Mouse (Mus musculus): Measurements from ENCODE around the gene Nhlh2.

Nhlh2 gene

DNA sequence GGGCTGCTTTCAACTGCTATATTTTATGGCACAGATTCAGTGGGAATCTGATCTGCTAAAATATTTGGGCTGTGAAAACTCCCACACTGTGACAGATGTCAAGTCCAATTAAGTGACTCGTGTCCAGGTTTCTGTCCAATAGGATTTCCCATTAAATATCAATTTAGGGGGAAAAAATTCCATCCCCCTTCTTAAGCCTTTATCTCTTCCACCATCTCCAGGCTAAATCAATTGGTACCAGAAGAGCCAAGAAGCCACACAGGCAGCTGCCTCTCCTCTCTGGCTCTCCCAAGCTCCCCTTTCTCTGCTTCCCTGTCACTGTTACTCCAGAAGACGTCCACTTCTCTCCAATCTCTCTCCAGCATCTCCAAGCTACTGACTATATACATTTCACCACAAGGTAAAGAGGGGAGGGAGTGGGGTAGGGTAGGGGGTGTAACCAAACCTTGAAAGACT is at the start of gene Nhlh2:
Gene Nhlh2, plus strand, starts transcription at position 151 of the 456 bp plus-strand sequence.
- DNase-seq (ENCODE audit: low spot score): no peak

DNA sequence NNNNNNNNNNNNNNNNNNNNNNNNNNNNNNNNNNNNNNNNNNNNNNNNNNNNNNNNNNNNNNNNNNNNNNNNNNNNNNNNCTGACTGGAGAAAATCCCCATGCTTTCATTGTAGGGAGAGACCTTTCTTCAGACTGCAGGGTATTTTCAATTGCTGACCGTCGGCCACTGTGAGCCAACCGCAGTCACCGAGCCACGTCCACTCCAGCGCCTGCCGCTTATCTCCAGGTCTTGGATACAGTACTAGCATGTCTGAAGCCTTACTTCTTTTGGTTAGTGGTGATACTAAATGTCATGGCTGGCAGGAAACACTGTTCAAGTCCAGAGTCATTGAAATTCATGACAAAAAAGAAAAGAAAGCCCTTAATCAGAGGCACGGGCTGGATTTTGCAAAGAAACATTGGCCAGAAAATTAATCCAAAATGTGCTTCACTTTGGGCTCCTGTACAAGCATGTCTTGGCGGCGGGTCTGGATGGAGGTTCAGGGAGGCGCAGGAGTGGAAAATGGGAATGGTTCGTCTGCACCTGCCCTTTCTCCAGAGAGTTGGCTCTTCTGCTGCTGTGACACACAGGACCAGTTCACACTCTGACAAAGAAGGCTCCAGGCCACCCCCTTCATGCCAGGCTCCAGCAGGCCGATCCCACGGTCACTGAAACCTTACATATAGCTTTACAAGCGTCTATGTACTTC is 48.6 kb upstream of the Nhlh2 start:
- no peak for DNase-seq (ENCODE audit: low spot score)

DNA sequence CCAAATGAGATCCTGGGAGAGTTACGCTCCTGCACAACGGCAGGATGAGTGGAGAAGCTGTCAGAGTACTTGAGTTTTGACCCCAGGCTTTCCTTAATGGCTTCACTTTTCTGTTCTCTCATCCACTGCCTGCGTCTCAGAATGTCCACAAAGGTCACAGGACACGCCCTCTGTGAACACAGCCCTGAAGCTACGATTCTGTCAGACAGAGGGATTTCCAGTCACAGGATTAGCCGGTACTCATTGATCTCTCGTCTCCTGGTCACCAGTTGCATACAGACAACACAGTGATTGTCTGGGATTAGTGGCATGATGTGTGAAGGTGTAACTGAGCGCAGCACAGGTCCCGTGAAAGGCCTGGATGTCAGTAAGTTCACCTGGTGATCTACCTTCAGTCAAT is 46.4 kb upstream of the Nhlh2 start:
- no peak for DNase-seq (ENCODE audit: low spot score)

DNA sequence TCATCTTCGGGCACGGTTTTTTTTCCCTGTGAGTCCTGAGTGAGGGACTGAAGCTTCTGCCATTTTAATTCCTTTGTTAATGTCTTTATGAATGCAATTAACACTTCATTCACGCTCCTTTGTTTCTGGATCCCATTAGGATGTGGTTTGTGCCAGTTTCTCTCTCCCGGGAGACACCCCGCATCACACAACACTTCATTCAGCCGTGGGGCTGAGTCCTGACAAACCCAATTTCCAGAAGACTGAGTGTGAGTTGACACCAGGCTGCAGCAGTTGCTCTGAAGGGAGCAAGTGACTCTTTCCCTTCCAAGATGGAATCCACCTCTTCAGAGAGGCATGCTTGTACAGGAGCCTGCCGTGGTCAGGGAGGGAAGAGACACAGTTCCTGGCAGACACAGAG is 45.5 kb upstream of the Nhlh2 start:
- no peak for DNase-seq (ENCODE audit: low spot score)

DNA sequence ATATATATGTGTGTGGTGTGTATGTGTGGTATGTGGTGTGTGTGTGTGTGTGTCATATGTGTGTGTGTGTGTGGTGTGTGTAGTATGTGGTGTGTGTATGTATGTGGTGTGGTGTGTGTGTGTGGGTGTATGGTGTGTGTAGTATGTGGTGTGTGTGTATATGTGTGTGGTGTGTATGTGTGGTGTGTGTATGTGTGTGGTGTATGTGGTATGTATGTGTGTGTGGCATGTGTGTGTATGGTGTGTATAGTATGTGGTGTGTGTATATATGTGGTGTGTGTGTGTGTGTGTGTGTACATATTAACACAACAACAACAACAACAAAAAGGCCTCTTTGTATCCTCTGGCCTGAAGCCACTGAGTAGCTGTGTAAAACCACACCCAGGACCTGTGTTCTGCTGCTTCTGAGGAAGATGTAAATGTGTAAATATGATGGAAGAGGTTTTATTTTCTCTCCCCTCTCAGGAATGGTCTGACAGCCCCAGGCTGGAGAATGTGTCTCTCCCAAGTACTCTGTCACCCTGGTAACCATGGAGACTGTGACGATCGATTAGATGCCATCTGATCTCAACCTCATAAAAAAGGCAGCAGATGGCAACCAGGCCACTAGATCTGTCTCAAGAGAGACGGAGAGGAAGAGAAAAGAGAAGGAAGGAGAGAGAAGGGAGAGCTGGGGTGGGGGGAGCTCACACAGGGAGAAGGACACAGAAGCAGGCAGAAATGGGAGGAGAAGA is 42.9 kb upstream of the Nhlh2 start:
- no peak for DNase-seq (ENCODE audit: low spot score)

DNA sequence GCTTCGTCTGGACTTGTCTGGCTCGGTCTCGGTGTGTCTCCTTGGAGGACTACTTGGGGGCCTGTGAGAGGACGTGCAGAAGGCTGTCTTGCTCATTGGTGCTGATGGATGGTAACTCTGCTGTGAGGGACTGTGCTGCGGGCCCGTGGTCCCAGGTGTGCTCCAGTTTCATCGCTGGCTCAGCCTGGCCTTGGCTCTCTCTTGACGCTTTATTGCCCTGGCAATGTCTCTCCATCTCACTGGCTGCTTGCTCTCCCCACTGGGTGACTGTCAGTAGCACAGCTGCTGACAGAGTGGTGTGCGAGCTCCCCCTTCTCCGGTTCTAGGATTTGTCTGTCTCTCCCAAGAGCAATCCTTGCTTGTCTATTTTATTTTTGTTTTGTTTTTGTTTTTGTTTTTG is 34.5 kb upstream of the Nhlh2 start:
- no peak for DNase-seq (ENCODE audit: low spot score)

DNA sequence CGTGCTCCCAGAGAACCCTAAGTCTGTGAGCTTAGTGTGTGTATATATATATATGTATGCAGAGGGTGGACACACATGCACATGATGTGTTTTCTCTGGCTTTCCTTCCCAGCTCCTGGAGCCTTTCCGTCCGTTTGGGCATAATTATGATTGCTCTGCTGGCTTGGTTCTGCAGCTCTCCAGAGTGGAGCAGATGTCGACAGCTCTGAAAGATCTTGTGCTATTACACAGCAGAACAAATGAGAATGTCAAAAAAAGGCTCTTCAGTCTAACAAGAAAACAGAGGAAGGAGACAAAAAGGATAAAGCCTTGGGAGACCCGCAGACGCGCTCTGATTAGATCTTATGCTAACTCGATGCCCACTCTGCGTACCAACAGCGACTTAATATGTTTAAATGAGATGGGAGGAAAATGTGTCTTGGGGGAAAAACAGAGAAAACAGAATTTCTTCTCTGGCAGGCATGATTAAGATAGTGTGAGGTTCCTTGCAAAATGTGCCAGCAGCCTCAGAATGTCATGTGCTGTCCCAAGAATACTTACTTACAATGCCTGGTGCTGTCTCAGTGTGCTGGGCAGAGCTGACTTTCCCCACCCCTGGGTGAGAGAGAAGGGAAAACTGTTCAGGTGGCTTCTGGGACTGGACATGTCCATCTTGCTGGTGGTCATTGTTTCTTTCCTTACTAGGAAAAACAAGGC is 31.4 kb upstream of the Nhlh2 start:
- no peak for DNase-seq (ENCODE audit: low spot score)

DNA sequence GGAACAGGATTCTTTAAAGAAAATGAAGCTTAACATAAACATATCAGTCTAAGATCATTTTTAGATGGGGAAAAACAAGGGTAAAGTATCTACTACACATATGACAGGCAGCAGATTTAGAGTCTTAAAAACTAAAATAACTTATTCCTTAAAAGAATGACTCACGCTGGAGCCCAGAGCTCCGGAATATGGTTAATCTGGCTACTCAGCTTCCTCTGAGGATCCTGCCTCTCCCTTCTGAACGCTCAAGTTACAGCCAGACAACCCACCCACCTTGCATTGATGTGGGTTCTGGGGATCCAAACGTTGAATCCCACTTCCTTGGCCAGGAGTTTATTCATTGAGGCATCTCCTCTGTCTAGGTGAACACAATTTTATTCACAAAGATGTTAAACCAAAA is 26.0 kb upstream of the Nhlh2 start:
- no peak for DNase-seq (ENCODE audit: low spot score)

DNA sequence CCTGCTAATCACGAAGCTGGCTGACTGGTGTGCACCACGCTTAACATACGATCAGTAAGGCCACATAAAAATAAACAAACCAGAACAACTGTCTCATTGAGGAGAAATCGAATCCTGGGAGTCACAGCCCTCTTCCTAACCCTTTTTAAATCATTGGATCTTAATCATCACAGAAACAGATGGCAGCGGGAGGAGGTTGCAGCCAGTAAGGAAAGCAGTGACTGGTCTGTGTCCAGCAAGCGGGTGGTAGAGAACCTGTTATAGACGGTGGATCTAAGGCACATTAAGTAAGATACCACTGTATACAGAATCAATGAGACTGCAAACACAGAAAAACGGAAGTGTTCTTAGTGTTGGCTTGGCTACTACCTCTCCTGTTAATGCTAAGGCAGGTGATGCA is 24.2 kb upstream of the Nhlh2 start:
- DNase-seq (ENCODE audit: low spot score): no peak

DNA sequence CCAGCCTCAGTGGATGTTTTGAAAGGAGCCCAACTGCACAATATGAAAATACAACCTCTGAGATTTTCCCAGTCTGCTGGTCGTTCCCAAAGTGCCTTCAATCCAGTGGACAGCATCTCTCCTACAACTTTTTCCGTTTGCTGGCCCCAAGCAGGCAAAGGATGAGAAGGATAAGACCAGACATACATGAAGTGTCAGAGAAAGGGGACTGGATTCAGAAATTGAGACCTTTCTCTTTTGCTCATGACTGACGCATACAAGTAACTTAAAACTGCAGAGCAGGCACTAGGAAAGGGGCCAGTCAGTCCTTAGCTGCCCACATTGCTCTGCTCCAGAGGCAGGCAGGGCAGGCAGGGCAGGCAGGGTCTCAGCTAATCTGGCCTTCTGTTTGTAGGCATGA is 19.7 kb upstream of the Nhlh2 start:
- DNase-seq (ENCODE audit: low spot score): no peak

DNA sequence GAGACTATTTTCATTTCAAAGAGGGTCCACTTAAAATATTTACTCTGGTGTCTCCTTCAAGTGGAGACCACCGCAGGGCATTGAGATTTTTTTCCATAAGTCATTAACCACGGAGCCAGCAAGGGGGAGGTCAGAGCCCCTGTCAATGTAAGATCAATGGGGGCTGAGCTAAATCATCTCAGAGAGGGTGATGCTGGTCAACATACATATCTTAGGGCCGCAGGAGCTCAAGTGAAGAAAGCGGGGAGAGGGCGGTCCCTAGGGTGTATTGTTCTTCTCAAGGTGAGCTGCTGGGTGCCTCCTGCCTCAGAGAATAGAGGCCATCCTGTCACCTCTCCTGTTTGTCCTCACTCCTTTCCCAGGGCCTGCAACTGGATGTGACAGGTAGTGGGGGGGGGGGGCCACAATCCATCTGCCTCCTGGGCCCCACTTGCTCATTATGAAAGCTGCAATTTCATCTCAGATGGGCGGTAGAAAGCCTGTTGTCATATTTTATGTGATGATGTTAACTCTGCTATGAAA is 18.8 kb upstream of the Nhlh2 start:
- no peak for DNase-seq (ENCODE audit: low spot score)

DNA sequence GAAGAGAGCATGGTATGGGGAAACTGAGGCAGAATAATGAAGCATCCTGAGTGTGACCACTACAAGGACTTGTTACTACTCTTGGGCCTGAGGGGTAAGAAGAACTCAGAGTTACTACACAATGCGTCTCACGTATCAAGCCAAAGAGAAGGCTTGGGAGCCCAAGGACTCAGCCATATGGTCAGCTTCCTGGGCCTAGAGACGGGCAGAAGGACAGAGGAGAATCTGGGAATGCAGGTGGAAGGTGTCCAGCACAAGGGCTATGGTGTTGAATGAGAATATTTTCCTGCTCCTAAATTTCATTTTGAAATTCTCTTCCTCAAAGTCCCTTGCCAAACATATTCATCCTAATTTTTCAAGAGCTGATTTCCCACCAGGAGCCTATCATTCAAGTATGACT is 12.0 kb upstream of the Nhlh2 start:
- DNase-seq (ENCODE audit: low spot score): no peak

DNA sequence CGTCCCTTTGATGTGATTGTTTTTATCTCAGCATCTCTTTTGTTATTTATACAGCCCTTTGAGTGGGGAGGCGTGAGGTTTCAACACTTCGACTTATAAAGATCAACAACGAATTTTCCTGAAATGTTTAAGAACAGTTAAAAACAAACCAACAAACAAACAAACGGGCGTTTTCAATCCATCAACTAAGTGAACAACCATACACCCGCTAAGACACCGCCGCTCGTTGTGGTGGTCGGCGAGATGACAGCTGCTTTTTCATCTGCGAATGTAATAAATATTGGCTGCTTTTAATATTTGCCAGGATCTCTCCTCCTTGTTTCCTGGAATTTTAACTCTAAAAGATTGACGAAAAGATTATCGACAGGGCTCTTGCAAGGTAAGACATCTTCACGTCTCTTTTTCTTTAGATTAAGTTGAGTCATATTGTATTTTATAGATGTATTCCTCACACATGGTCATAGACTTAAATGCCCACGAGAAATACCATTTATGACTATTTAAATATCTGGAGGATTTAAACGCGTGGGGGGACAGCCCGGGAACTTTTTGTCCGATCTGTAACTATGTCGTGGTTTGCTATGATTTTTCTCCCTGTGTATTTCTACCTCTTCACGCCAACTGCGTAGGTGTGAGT is 923 bp downstream of the Nhlh2 start:
- no peak for DNase-seq (ENCODE audit: low spot score)

DNA sequence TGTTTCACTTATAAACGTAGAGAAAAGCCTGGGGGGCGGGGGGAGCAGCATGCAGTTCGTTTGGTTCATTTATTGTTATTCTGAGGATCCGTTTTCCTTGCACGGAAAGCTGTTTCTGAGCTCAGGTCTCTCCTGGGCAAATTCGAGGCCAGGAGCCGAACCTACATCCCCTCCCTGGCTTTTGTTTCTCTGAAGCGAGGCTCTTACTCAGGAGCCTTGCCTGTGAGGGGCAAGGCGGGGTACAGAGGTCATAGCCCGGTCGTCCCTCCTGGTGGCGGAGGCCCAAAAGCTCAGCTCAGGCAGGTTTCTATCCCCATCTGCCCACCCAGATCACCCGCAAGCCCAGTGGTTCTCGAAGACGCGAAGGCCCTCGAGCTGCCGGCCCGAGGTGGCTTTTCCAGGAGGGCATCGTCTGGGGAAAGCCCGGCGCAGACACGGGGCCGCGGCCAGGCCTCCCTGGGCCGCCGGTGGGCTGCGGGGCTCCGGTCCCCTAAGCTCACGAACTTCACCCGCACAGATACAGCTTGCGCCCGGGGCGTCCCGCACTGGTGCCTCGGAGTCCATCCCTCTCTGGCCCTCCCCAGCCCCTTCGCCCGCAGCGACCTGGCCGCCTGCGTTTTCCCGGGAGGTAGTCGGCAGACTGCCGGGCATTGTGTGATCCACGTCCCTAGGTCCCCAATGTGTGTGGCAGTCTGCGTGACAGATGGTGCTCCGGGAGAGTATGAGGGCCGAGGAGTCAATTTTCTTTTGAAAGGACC is 1.6 kb downstream of the Nhlh2 start:
- DNase-seq (ENCODE audit: low spot score): no peak

DNA sequence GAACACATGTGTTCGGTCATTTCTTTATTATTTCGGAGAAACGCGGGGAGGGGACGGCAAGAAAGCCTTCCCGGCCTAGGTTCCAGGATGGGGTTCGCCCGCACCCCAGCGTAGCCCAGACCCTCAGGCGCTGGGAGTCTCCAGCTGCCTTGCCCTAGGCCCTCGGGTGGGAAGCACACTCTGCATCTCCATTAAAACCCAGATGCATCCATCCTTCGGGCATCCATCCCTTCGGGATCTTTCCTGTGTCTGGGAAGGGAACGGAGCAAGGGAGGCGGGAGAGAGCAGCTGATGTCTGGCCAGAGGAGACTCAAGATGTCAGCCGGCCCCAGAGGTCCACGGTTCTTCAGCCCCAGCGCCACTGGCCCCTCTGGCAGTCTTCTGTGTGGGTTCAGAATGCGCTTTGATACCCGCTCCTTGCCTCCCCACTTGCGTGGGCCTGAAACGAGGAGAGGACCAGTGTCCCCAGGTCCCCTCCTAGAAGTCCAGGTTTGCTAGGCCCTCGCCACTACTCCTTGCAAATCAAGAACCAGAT is 2.3 kb downstream of the Nhlh2 start:
- DNase-seq (ENCODE audit: low spot score): no peak

DNA sequence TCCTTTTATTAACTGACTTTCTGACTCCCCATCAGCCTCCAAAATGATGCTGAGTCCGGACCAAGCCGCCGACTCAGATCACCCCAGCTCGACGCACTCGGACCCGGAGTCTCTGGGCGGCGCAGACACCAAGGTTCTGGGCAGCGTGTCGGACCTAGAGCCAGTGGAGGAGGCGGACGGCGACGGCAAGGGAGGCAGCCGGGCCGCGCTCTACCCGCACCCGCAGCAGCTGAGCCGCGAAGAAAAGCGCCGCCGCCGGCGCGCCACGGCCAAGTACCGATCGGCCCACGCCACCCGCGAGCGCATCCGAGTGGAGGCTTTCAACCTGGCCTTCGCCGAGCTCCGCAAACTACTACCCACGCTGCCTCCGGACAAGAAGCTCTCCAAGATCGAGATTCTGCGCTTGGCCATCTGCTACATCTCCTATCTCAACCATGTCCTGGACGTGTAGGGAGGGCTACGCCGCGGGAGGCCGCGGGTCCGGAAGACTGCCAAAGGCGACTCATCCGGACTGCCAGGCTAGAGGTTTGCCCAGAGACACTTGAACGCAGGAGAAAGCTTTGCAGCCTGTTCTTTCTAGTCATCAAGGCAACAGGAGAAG is 2.8 kb downstream of the Nhlh2 start:
- DNase-seq (ENCODE audit: low spot score): no peak

DNA sequence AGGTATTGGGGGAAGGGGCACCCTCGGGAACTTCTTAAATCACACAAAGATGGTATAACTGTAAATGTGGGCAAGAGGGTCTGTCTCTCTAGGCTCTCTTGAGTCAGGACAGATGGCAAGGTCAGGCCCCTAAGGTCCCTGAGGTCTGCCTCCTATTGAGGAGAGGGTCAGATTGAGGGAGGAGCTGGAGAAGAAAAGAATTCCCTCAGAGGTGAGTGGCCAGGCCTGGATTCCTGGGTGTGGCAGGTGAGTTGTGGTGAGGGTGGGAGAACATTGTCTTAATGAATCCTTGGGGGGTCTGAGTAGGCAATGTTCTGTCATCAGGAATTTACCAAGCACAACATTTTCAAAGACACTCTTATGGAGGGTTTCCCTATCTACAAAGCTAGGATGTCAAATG is 10.7 kb downstream of the Nhlh2 start:
- no peak for DNase-seq (ENCODE audit: low spot score)

DNA sequence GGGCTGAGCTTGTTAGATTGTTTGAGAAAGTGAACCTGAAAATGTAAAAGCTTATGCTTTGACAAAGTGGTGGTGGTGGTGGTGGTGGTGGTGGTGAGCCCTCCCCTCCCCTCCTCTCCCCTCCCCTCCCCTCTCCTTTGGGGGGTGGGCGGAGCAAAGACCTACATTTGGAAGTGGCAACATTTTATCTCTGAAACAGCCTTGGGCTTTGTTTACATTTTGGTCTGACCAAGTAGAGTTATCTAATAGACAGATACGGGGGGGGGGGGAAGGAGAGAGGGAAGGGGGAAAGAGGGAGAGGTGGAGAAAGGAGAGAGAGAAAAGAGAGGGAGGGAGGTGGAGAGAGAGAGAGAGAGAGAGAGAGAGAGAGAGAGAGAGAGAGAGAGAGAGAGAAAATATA is 12.8 kb downstream of the Nhlh2 start:
- DNase-seq (ENCODE audit: low spot score): no peak

DNA sequence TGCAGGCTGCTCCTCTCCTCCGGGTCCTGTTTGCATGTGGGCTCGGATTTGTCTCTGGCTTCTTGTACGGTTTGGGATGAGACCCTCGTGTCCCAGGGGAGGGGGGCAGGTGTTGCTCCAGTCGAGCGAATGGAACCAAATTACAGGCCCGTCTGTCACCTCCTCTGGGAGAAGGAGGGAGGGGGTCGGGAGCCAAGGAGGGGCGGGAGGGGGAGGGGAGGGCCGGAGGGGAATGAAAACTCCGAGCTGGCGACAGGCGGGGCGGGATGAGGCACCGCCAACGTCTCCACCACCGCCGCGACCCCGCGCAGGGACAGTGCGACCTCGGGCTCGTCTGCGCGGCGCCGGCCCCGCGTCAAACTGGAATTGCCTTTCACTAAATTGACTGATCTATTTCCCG is 13.5 kb downstream of the Nhlh2 start:
- DNase-seq (ENCODE audit: low spot score): no peak

DNA sequence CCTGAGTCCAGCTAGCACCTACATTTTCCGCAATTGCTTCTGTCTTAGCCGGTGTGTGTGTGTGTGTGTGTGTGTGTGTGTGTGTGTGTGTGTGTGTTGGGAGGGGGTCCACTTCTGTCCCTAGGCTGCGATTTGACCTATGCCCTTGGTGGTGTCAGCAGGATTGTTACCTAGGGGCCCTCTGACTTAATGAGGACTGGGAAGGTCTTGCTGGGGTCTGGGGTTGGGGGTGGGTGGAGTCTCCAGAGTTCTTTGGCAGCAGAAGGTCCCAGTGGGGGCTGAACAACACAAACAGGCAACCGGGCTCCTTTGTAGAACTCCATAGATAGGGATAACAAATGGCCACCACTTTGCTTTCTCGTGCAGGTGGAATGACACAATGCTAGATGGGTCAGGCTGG is 14.0 kb downstream of the Nhlh2 start:
- DNase-seq (ENCODE audit: low spot score): no peak

DNA sequence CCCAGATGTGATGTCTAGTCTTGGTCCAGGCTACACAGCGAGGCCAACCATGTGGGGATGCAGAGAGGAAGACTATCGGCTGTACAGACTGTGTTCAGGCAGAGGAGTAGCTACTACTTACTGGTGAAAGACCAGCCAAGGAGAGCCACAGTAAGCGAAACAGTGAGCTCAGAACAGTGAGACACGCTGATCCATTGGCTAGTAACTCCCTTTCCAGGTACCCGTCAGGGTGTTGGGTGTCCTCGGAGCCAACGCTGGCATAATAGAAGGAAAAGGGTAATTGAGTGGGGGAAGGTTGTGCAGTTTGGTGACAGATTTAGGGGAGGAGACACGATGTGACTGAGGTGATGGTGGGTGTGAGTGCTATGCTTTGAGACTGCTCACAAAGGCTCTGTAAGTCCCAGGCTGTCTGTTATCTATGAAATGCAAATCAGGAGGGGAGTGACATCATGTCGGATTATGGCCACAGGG is 15.1 kb downstream of the Nhlh2 start:
- no peak for DNase-seq (ENCODE audit: low spot score)
